Mouse (Mus musculus): Measurements from ENCODE around the gene Tesc. TPM values are rescaled to one million over a fixed set of nuclear protein-coding genes. Genes with fewer than 3 reads are reported as not detected.

The Tesc gene
- polyA plus RNA-seq, 1 experiment from 2014 or later = 29.5 TPM

- TF ChIP-seq CTCF (IDR thresholded peaks at IDR 0.05) = no peak
- in situ Hi-C loops (cut with MboI; ENCODE audit: low pct_unique_long_range_greater_than_20kb) = no loop called here
- ChIA-PET POLR2A (no interaction called here), CTCF (no interaction called here)
- H3K27me3 ChIP-seq = no peaks in the 10 kb centered on the region
- ATAC-seq (no peak), DNase-seq (ENCODE audit: low read depth, low spot score) (no peak)
Observed at GRCm38 (mm10) chr5:118096317-118096716, 68.8 kb downstream of the Tesc start.

GRCm38 (mm10) chr5:118099069-118099869 is 71.7 kb downstream of the Tesc start:
- in situ Hi-C loops (cut with MboI; ENCODE audit: low pct_unique_long_range_greater_than_20kb) = no loop called here
- DNase-seq (ENCODE audit: low read depth, low spot score) (no peak), ATAC-seq (no peak)
- POLR2A ChIA-PET = interaction anchor here (0.7 to 1.9 kb wide), 2 partner anchors 8 to 9 kb away, joined by 3 to 4 read pairs; no protein-coding TSS in a partner anchor
- TF ChIP-seq CTCF (IDR thresholded peaks at IDR 0.05) = no peak
- H3K27me3 ChIP-seq = no peaks in the 10 kb centered on the region
- CTCF ChIA-PET = interaction anchor here (0.9 to 1.7 kb wide), 5 partner anchors 9 to 33 kb away, joined by 3 to 4 read pairs (median 3); no protein-coding TSS in a partner anchor

GRCm38 (mm10) chr5:118099870-118100478 is 72.4 kb downstream of the Tesc start:
- in situ Hi-C loops (cut with MboI; ENCODE audit: low pct_unique_long_range_greater_than_20kb) = no loop called here
- H3K27me3 ChIP-seq = no peaks in the 10 kb centered on the region
- DNase-seq (ENCODE audit: low read depth, low spot score) = no peak
- ATAC-seq = no peak
- ChIA-PET POLR2A (interaction anchor here (0.7 kb wide), 1 partner anchor 9 kb away, joined by 3 read pairs; no protein-coding TSS in a partner anchor), CTCF (interaction anchor here (0.9 to 1.7 kb wide), 3 partner anchors 9 to 33 kb away, joined by 3 to 4 read pairs (median 4); no protein-coding TSS in a partner anchor)
- TF ChIP-seq CTCF (IDR thresholded peaks at IDR 0.05) = no peak

GRCm38 (mm10) chr5:118105536-118105935 is 78.0 kb downstream of the Tesc start:
- ATAC-seq (no peak), DNase-seq (ENCODE audit: low read depth, low spot score) (no peak)
- POLR2A ChIA-PET = interaction anchor here (0.6 to 0.7 kb wide), 2 partner anchors 15 to 244 kb away, joined by 3 to 4 read pairs; no protein-coding TSS in a partner anchor
- no peak for TF ChIP-seq CTCF (IDR thresholded peaks at IDR 0.05)
- in situ Hi-C loops (cut with MboI; ENCODE audit: low pct_unique_long_range_greater_than_20kb) = no loop called here
- CTCF ChIA-PET = interaction anchor here (1.5 kb wide), 1 partner anchor 15 kb away, joined by 3 read pairs; no protein-coding TSS in a partner anchor
- H3K27me3 ChIP-seq = no peaks in the 10 kb centered on the region

- ChIA-PET CTCF (interaction anchor here (1.2 to 1.5 kb wide), 2 partner anchors 12 to 21 kb away, joined by 3 to 4 read pairs; no protein-coding TSS in a partner anchor), POLR2A (interaction anchor here (0.6 to 1.2 kb wide), 3 partner anchors 8 to 97 kb away, joined by 3 to 4 read pairs (median 3); no protein-coding TSS in a partner anchor)
- TF ChIP-seq CTCF (IDR thresholded peaks at IDR 0.05) = no peak
- ATAC-seq (no peak), DNase-seq (ENCODE audit: low read depth, low spot score) (no peak)
- in situ Hi-C loops (cut with MboI; ENCODE audit: low pct_unique_long_range_greater_than_20kb) = no loop called here
- H3K27me3 ChIP-seq = no peaks in the 10 kb centered on the region
Observed at GRCm38 (mm10) chr5:118106667-118107066, 79.1 kb downstream of the Tesc start.

- DNase-seq (ENCODE audit: low read depth, low spot score) = peak; percentile 22
- ATAC-seq = peak; percentile 23
- H3K27me3 ChIP-seq = no peaks in the 10 kb centered on the region
- ChIA-PET POLR2A (no interaction called here), CTCF (interaction anchor here (0.8 to 1.5 kb wide), 5 partner anchors 9 to 18 kb away, joined by 3 to 5 read pairs (median 3); no protein-coding TSS in a partner anchor)
- no peak for TF ChIP-seq CTCF (IDR thresholded peaks at IDR 0.05)
- in situ Hi-C loops (cut with MboI; ENCODE audit: low pct_unique_long_range_greater_than_20kb) = no loop called here
Observed at GRCm38 (mm10) chr5:118108124-118108793, 80.7 kb downstream of the Tesc start.

- no peak for ATAC-seq
- no peaks in the 10 kb centered on the region for H3K27me3 ChIP-seq
- no peak for TF ChIP-seq CTCF (IDR thresholded peaks at IDR 0.05)
- ChIA-PET CTCF (interaction anchor here (1.5 kb wide), 1 partner anchor 11 kb away, joined by 5 read pairs; no protein-coding TSS in a partner anchor), POLR2A (no interaction called here)
- in situ Hi-C loops (cut with MboI; ENCODE audit: low pct_unique_long_range_greater_than_20kb) = no loop called here
- DNase-seq (ENCODE audit: low read depth, low spot score) = no peak
Observed at GRCm38 (mm10) chr5:118108794-118109440, 81.4 kb downstream of the Tesc start.

Other genes with a start within 250 kb of the Tesc start
- 0.01 TPM for gene Nos1, start 246.7 kb upstream of the Tesc start, polyA plus RNA-seq (2021)
- 49.1 TPM for gene Fbxo21, start 51.0 kb upstream of the Tesc start, polyA plus RNA-seq (2021)
- gene Fbxw8, start 127.7 kb downstream of the Tesc start, polyA plus RNA-seq (2021) = 73.1 TPM
- gene Hrk, start 136.9 kb downstream of the Tesc start, polyA plus RNA-seq (2021) = 0.14 TPM
- gene Rnft2, start 217.4 kb downstream of the Tesc start, polyA plus RNA-seq (2021) = 5.5 TPM
- 17.7 TPM for gene 2410131K14Rik, start 217.5 kb downstream of the Tesc start, polyA plus RNA-seq (2021)